ENCODE assay signal across 10 mouse cellular contexts in genomic region chr16:72605066-72605465, GRCm38 (mm10).
DNase-seq lines count a peak whose midpoint lies in the region; ATAC-seq and TF ChIP-seq lines count a peak whose summit lies in the region.
"Had no signal": no experiment of that assay in that cellular context is flagged by ENCODE, and none has a peak within 500 bp of the region (broad histone marks: within the 10 kb centered on the region; RNA-seq: fewer than 3 reads in every experiment).

No protein-coding gene starts in this region.

- no peaks in the 10 kb centered on the region for H3K36me3 ChIP-seq in kidney, embryonic 15.5 days
- no peaks in the 10 kb centered on the region for H3K36me3 ChIP-seq in forebrain, embryonic 12.5 days (replicated peaks)
- no peaks in the 10 kb centered on the region for H3K36me3 ChIP-seq in hindbrain, postnatal 0 days (ENCODE audit: insufficient read depth, low read length)
- no peaks in the 10 kb centered on the region for H3K36me3 ChIP-seq in limb, embryonic 10.5 days
- H3K36me3 ChIP-seq: embryonic facial prominence, embryonic 13.5 days had no signal

- no peaks in the 10 kb centered on the region for H3K27me3 ChIP-seq in kidney, embryonic 15.5 days
- peaks cover 7% of the 10 kb centered on the region for H3K27me3 ChIP-seq in forebrain, embryonic 12.5 days
- H3K27me3 ChIP-seq in hindbrain, postnatal 0 days (ENCODE audit: insufficient read depth, low read length): no peaks in the 10 kb centered on the region
- H3K27me3 ChIP-seq in limb, embryonic 10.5 days (ENCODE audit: low read depth, poor library complexity, severe bottlenecking): no peaks in the 10 kb centered on the region
- H3K27me3 ChIP-seq: embryonic facial prominence, embryonic 13.5 days had no signal

- H3K4me3 ChIP-seq in kidney, embryonic 15.5 days (replicated peaks): no peak overlapping the region
- H3K4me3 ChIP-seq in forebrain, embryonic 12.5 days (replicated peaks): no peak overlapping the region
- no peak overlapping the region for H3K4me3 ChIP-seq in hindbrain, postnatal 0 days (ENCODE audit: low read length)
- no peak overlapping the region for H3K4me3 ChIP-seq in limb, embryonic 10.5 days
- H3K4me3 ChIP-seq: embryonic facial prominence, embryonic 13.5 days; myocyte had no signal

- no peak overlapping the region for H3K9ac ChIP-seq in kidney, embryonic 15.5 days
- no peak overlapping the region for H3K9ac ChIP-seq in forebrain, embryonic 12.5 days
- H3K9ac ChIP-seq in hindbrain, postnatal 0 days (replicated peaks; ENCODE audit: low read length): no peak overlapping the region
- H3K9ac ChIP-seq: embryonic facial prominence, embryonic 13.5 days had no signal

- peak; percentile 88 for TF ChIP-seq CTCF in hindbrain, postnatal 0 days (IDR thresholded peaks at IDR 0.05; ENCODE audit: low read depth)

- ATAC-seq in kidney, embryonic 15.5 days (replicated peaks; ENCODE audit: low FRiP score): no peak
- 0 out of 2 replicates have a peak, but pooled peaks have one; percentile 49 for ATAC-seq in forebrain, embryonic 12.5 days (ENCODE audit: low FRiP score)
- 0 out of 2 replicates have a peak, but pooled peaks have one; percentile 58 for ATAC-seq in hindbrain, postnatal 0 days

- H3K27ac ChIP-seq in kidney, embryonic 15.5 days: no peak overlapping the region
- H3K27ac ChIP-seq in forebrain, embryonic 12.5 days: no peak overlapping the region
- H3K27ac ChIP-seq in hindbrain, postnatal 0 days: no peak overlapping the region
- no peak overlapping the region for H3K27ac ChIP-seq in limb, embryonic 10.5 days
- H3K27ac ChIP-seq: embryonic facial prominence, embryonic 13.5 days had no signal

- no peaks in the 10 kb centered on the region for H3K9me3 ChIP-seq in kidney, embryonic 15.5 days (replicated peaks)
- no peaks in the 10 kb centered on the region for H3K9me3 ChIP-seq in forebrain, embryonic 12.5 days
- no peaks in the 10 kb centered on the region for H3K9me3 ChIP-seq in hindbrain, postnatal 0 days (ENCODE audit: low read length)
- H3K9me3 ChIP-seq in limb, embryonic 10.5 days (replicated peaks): no peaks in the 10 kb centered on the region
- H3K9me3 ChIP-seq: embryonic facial prominence, embryonic 13.5 days had no signal

- no peaks in the 10 kb centered on the region for H3K4me1 ChIP-seq in kidney, embryonic 15.5 days
- 0 out of 2 replicates have a peak, but pooled peaks cover 2% of the 10 kb centered on the region for H3K4me1 ChIP-seq in forebrain, embryonic 12.5 days
- no peaks in the 10 kb centered on the region for H3K4me1 ChIP-seq in hindbrain, postnatal 0 days (ENCODE audit: insufficient read depth, low read length)
- no peaks in the 10 kb centered on the region for H3K4me1 ChIP-seq in limb, embryonic 10.5 days
- H3K4me1 ChIP-seq: embryonic facial prominence, embryonic 13.5 days had no signal

- peak; percentile 65 for DNase-seq in kidney, adult 9 months
- peak; percentile 10 for DNase-seq in c-Kit-positive CD71-positive TER-119-negative erythroid progenitor cells, embryonic 14.5 days (ENCODE audit: low read depth)
- DNase-seq in hindbrain, postnatal 0 days (ENCODE audit: low spot score): peak; percentile 90
- peak; percentile 78 for DNase-seq in limb, embryonic 10.5 days (ENCODE audit: low spot score)
- peak; percentile 35 for DNase-seq in ovary, postnatal 10 days (ENCODE audit: low spot score)
- peak; percentile 49 for DNase-seq in yolk sac, embryonic 10.5 days (ENCODE audit: low spot score)

- 25% methylated on average over 6 of the region's 6 CpGs for WGBS in kidney, embryonic 15.5 days
- 25% methylated on average over 6 of the region's 6 CpGs for WGBS in forebrain, embryonic 12.5 days
- 23% methylated on average over 6 of the region's 6 CpGs for WGBS in hindbrain, postnatal 0 days
- 25% methylated on average over 6 of the region's 6 CpGs for WGBS in limb, embryonic 10.5 days

- H3K4me2 ChIP-seq in kidney, embryonic 15.5 days: no peak overlapping the region
- H3K4me2 ChIP-seq in forebrain, embryonic 12.5 days: no peak overlapping the region
- no peak overlapping the region for H3K4me2 ChIP-seq in hindbrain, postnatal 0 days (ENCODE audit: low read depth, low read length)
- H3K4me2 ChIP-seq: embryonic facial prominence, embryonic 13.5 days had no signal

Comparison
In these comparisons a context has a peak if more than half of its experiments do, and no peak if none do; other contexts are left out.
1. DNase-seq: peak in every context shown above with its lines; median percentile 90 in hindbrain, postnatal 0 days; 78 in limb, embryonic 10.5 days; 65 in kidney, adult 9 months; 49 in yolk sac, embryonic 10.5 days; 35 in ovary, postnatal 10 days; 10 in c-Kit-positive CD71-positive TER-119-negative erythroid progenitor cells, embryonic 14.5 days.